Mouse (Mus musculus): Measurements from ENCODE around the gene Lgals1. TPM values are rescaled to one million over a fixed set of nuclear protein-coding genes. Genes with fewer than 3 reads are reported as not detected.
A peak's percentile ranks its signal among the peaks of the same experiment; 100 is the strongest.

Gene Lgals1
- polyA plus RNA-seq, 1 experiment from 2014 or later, result 718 TPM

GRCm38 (mm10) chr15:78927788-78928457, 1.4 kb downstream of the Lgals1 start:
- Histone ChIP-seq H3K4me3 (ENCODE audit: low read length) (peak overlapping the region; percentile 46), H3K9me3 (replicated peaks; ENCODE audit: control insufficient read depth, low read length) (no peaks in the 10 kb centered on the region), H3K36me3 (ENCODE audit: control insufficient read depth, insufficient read depth) (peaks cover 8% of the 10 kb centered on the region; the same call in 1 of the 2 replicates), H3K4me2 (ENCODE audit: low read depth, low read length) (peak overlapping the region; percentile 96), H3K27ac (ENCODE audit: low read length) (peak overlapping the region; percentile 99), H3K9ac (ENCODE audit: low read length) (peak overlapping the region; percentile 61), H3K4me1 (ENCODE audit: control insufficient read depth, insufficient read depth, low read length) (peaks cover 34% of the 10 kb centered on the region), H3K27me3 (ENCODE audit: control insufficient read depth, insufficient read depth, low read length) (no peaks in the 10 kb centered on the region)
- peak; percentile 17; the same call in 1 of the 2 replicates for ATAC-seq (replicated peaks; ENCODE audit: extremely low read depth, insufficient read depth, low FRiP score)
- whole genome bisulfite sequencing, result 1% methylated on average over 29 of the region's 35 CpGs

- ATAC-seq (replicated peaks; ENCODE audit: extremely low read depth, insufficient read depth, low FRiP score), result no peak
- H3K9ac ChIP-seq (ENCODE audit: low read length), result peak overlapping the region; percentile 2
- peaks cover 34% of the 10 kb centered on the region for H3K4me1 ChIP-seq (ENCODE audit: control insufficient read depth, insufficient read depth, low read length)
- peak overlapping the region; percentile 58; the same call in 1 of the 2 replicates for H3K27ac ChIP-seq (ENCODE audit: low read length)
- peak overlapping the region; percentile 46 for H3K4me3 ChIP-seq (ENCODE audit: low read length)
- peaks cover 8% of the 10 kb centered on the region; the same call in 1 of the 2 replicates for H3K36me3 ChIP-seq (ENCODE audit: control insufficient read depth, insufficient read depth)
- H3K9me3 ChIP-seq (replicated peaks; ENCODE audit: control insufficient read depth, low read length), result no peaks in the 10 kb centered on the region
- H3K27me3 ChIP-seq (ENCODE audit: control insufficient read depth, insufficient read depth, low read length), result no peaks in the 10 kb centered on the region
- WGBS, result 53% methylated on average over 8 of the region's 8 CpGs
- H3K4me2 ChIP-seq (ENCODE audit: low read depth, low read length), result peak overlapping the region; percentile 96
Measured at GRCm38 (mm10) chr15:78928539-78928938, 2.0 kb downstream of the Lgals1 start.

- 87% methylated on average over 6 of the region's 6 CpGs for WGBS
Measured at GRCm38 (mm10) chr15:78930192-78930706, 3.7 kb downstream of the Lgals1 start.

DNA sequence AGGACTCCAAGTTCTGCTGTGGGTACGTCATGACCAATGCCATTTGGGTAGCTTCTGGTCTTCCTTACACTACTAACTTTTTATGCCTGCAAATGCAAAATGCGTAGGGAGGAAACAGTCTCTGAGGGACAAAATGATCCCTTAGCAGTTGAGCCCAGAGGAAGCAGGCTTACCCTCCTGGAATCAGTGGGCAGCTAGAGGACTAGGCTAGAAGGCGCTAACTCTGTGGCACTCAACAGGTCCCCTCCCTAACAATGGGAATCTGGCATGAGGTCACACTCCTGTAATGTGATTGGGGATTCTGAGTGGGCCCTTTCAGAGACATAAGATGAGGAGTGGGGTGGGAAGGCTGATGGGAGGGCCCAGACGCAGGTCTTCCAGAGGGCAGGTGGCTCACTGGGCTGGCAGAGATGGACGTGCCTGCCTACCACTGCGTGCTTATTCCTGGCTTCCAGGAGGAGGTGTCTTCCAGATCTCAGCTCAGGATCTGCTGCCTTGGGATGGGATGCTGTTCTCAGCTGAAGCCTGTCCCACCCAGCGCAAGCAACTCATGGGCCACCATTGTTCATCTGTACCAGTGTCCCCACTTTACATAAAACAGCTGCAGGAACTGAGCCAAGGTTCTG, 4.4 kb downstream of the Lgals1 start:
- Histone ChIP-seq H3K4me3 (ENCODE audit: low read length) (no peak overlapping the region), H3K27me3 (ENCODE audit: control insufficient read depth, insufficient read depth, low read length) (no peaks in the 10 kb centered on the region), H3K9ac (ENCODE audit: low read length) (no peak overlapping the region), H3K4me2 (ENCODE audit: low read depth, low read length) (no peak overlapping the region), H3K36me3 (ENCODE audit: control insufficient read depth, insufficient read depth) (peaks cover 8% of the 10 kb centered on the region; the same call in 1 of the 2 replicates), H3K27ac (ENCODE audit: low read length) (no peak overlapping the region), H3K4me1 (ENCODE audit: control insufficient read depth, insufficient read depth, low read length) (peaks cover 35% of the 10 kb centered on the region), H3K9me3 (replicated peaks; ENCODE audit: control insufficient read depth, low read length) (no peaks in the 10 kb centered on the region)
- WGBS, result 74% methylated on average over 7 of the region's 7 CpGs
- no peak for ATAC-seq (replicated peaks; ENCODE audit: extremely low read depth, insufficient read depth, low FRiP score)

More at GRCm38 (mm10) chr15:78930192-78930706, 3.7 kb downstream of the Lgals1 start:
- no peak overlapping the region for H3K27ac ChIP-seq (ENCODE audit: low read length)
- H3K9me3 ChIP-seq (replicated peaks; ENCODE audit: control insufficient read depth, low read length), result no peaks in the 10 kb centered on the region
- no peaks in the 10 kb centered on the region for H3K27me3 ChIP-seq (ENCODE audit: control insufficient read depth, insufficient read depth, low read length)
- no peak overlapping the region for H3K4me3 ChIP-seq (ENCODE audit: low read length)
- ATAC-seq (replicated peaks; ENCODE audit: extremely low read depth, insufficient read depth, low FRiP score), result no peak
- H3K4me1 ChIP-seq (ENCODE audit: control insufficient read depth, insufficient read depth, low read length), result peaks cover 36% of the 10 kb centered on the region
- peaks cover 8% of the 10 kb centered on the region; the same call in 1 of the 2 replicates for H3K36me3 ChIP-seq (ENCODE audit: control insufficient read depth, insufficient read depth)
- H3K4me2 ChIP-seq (ENCODE audit: low read depth, low read length), result no peak overlapping the region
- no peak overlapping the region for H3K9ac ChIP-seq (ENCODE audit: low read length)

- no peaks in the 10 kb centered on the region for H3K27me3 ChIP-seq (ENCODE audit: control insufficient read depth, insufficient read depth, low read length)
- peaks cover 29% of the 10 kb centered on the region for H3K4me1 ChIP-seq (ENCODE audit: control insufficient read depth, insufficient read depth, low read length)
- no peak for ATAC-seq (replicated peaks; ENCODE audit: extremely low read depth, insufficient read depth, low FRiP score)
- peaks cover 8% of the 10 kb centered on the region; the same call in 1 of the 2 replicates for H3K36me3 ChIP-seq (ENCODE audit: control insufficient read depth, insufficient read depth)
- 15% methylated on average over 3 of the region's 3 CpGs for WGBS
- no peaks in the 10 kb centered on the region for H3K9me3 ChIP-seq (replicated peaks; ENCODE audit: control insufficient read depth, low read length)
- H3K9ac ChIP-seq (ENCODE audit: low read length), result no peak overlapping the region
- H3K4me2 ChIP-seq (ENCODE audit: low read depth, low read length), result no peak overlapping the region
- H3K27ac ChIP-seq (ENCODE audit: low read length), result no peak overlapping the region
- no peak overlapping the region for H3K4me3 ChIP-seq (ENCODE audit: low read length)
Measured at GRCm38 (mm10) chr15:78931577-78931976, 5.1 kb downstream of the Lgals1 start.

DNA sequence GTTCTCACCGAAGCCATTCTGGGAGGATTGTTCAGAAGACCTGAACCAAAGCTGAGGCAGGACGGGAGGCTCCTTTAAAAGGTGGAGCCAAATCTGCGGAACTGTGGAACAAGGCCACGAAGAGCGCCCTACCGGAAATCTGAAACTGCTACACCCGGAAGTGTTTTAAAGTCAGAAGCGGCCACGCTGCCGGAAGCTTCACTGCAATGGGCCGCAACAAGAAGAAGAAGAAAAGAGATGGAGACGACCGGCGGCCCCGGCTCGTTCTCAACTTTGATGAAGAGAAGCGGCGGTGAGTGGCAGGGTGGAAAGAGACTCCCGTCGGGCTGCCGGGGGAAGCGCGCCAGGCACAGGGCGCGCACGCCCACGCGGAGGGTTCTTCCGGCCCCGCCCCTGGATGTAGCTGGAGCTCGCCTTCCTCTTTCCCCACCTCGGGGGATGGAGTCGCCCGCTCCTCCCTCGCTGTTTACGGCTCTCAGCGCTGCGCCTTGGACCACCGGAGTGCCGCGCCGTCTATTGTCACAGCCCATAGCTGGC, 8.3 kb downstream of the Lgals1 start, which contains the start of gene Nol12:
Nol12 (plus strand) TSS at position 150 of the 537 bp plus-strand sequence.
- peaks cover 16% of the 10 kb centered on the region for H3K4me1 ChIP-seq (ENCODE audit: control insufficient read depth, insufficient read depth, low read length)
- peak; percentile 81 for ATAC-seq (replicated peaks; ENCODE audit: extremely low read depth, insufficient read depth, low FRiP score)
- under 1% methylated on average over 42 of the region's 42 CpGs for WGBS

DNA sequence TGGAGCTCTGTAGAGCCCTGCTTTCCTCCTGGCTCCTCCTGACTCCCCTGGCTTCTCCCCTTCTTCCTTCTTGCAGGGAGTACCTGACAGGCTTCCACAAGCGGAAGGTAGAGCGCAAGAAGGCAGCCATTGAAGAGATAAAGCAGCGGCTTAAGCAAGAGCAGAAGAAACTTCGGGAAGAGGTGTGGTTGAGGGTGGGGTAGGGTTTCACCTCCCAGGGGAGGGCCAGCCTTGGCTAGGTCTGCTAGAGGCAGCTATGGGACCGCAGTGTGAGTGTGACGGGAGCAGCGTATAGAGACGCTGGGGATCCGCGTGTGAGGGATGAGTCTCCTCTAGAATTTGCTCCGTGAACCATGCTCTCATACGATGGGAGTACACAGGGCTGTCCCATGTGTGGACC, 9.9 kb downstream of the Lgals1 start:
- Histone ChIP-seq H3K27ac (ENCODE audit: low read length) (no peak overlapping the region), H3K4me2 (ENCODE audit: low read depth, low read length) (no peak overlapping the region), H3K9me3 (replicated peaks; ENCODE audit: control insufficient read depth, low read length) (no peaks in the 10 kb centered on the region), H3K4me3 (ENCODE audit: low read length) (no peak overlapping the region), H3K27me3 (ENCODE audit: control insufficient read depth, insufficient read depth, low read length) (no peaks in the 10 kb centered on the region), H3K4me1 (ENCODE audit: control insufficient read depth, insufficient read depth, low read length) (peaks cover 15% of the 10 kb centered on the region), H3K36me3 (ENCODE audit: control insufficient read depth, insufficient read depth) (peaks cover 23% of the 10 kb centered on the region), H3K9ac (ENCODE audit: low read length) (no peak overlapping the region)
- ATAC-seq (replicated peaks; ENCODE audit: extremely low read depth, insufficient read depth, low FRiP score), result no peak
- WGBS, result 85% methylated on average over 12 of the region's 12 CpGs

More for the DNA sequence above, 8.3 kb downstream of the Lgals1 start, which contains the start of gene Nol12:
- Histone ChIP-seq H3K27ac (ENCODE audit: low read length) (peak within 1 kb of the TSS; percentile 48), H3K9ac (ENCODE audit: low read length) (peak within 1 kb of the TSS; percentile 77), H3K36me3 (ENCODE audit: control insufficient read depth, insufficient read depth) (peaks cover 19% of the 10 kb centered on the region), H3K4me2 (ENCODE audit: low read depth, low read length) (peak within 1 kb of the TSS; percentile 74), H3K4me3 (ENCODE audit: low read length) (peak within 1 kb of the TSS; percentile 64), H3K27me3 (ENCODE audit: control insufficient read depth, insufficient read depth, low read length) (no peaks in the 10 kb centered on the region), H3K9me3 (replicated peaks; ENCODE audit: control insufficient read depth, low read length) (no peaks in the 10 kb centered on the region)

DNA sequence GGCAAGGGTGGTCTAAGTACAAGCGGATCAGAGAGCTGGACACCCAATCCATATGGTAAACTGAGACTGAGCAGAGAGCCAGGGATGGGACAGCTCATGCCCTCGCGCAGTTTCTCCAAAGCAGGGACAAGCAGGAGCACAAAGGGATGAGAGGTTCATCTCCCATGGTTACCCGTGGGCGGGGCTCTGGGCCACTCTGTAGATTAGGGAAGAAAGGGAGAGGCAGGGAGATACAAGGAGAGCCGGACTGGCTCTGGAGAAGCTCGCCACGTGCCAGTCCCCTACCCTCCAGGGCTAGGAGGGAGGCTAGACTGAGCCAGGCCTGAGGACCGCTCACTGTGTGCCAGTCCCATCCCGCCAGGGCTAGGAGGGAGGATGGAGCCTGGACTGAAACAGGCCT, 10.8 kb downstream of the Lgals1 start:
- peaks cover 11% of the 10 kb centered on the region for H3K4me1 ChIP-seq (ENCODE audit: control insufficient read depth, insufficient read depth, low read length)
- H3K27ac ChIP-seq (ENCODE audit: low read length), result no peak overlapping the region
- H3K9ac ChIP-seq (ENCODE audit: low read length), result no peak overlapping the region
- no peaks in the 10 kb centered on the region for H3K9me3 ChIP-seq (replicated peaks; ENCODE audit: control insufficient read depth, low read length)
- ATAC-seq (replicated peaks; ENCODE audit: extremely low read depth, insufficient read depth, low FRiP score), result no peak
- WGBS, result 85% methylated on average over 10 of the region's 10 CpGs
- H3K4me2 ChIP-seq (ENCODE audit: low read depth, low read length), result no peak overlapping the region
- H3K4me3 ChIP-seq (ENCODE audit: low read length), result no peak overlapping the region
- H3K27me3 ChIP-seq (ENCODE audit: control insufficient read depth, insufficient read depth, low read length), result no peaks in the 10 kb centered on the region
- H3K36me3 ChIP-seq (ENCODE audit: control insufficient read depth, insufficient read depth), result peaks cover 25% of the 10 kb centered on the region

Measured in heart, embryonic 16.5 days (tissue).